Mouse (Mus musculus) limb, embryonic 12.5 days (tissue): ENCODE data around the gene Itk. TPM values are rescaled to one million over a fixed set of nuclear protein-coding genes. Genes with fewer than 3 reads are reported as not detected.

ENCODE experiments used
- ATAC-seq: fragments of 200-750 bp; cut with Nextera tagmentation; 2 replicates; pipeline ENCODE4 v1.8.0; 2017; ENCODE audit warnings: low read depth, moderate TSS enrichment; ENCODE audit not compliant: insufficient number of reproducible peaks, insufficient read depth, low FRiP score, low TSS enrichment
- H3K27ac ChIP-seq: fragments of 300-500 bp; sonication (generic); 2 replicates; pipeline ENCODE4 v1.5.1; 2016; ENCODE audit warnings: mild to moderate bottlenecking, moderate library complexity
- H3K27me3 ChIP-seq: fragments of 300-500 bp; sonication (generic); 2 replicates; pipeline ENCODE4 v1.6.1; 2016; ENCODE audit warnings: mild to moderate bottlenecking, moderate library complexity
- H3K36me3 ChIP-seq: fragments of 300-500 bp; sonication (generic); 2 replicates; pipeline ENCODE4 v1.6.1; 2016; ENCODE audit warnings: mild to moderate bottlenecking, moderate library complexity
- H3K4me1 ChIP-seq: fragments of 300-500 bp; sonication (generic); replicated peaks from 2 replicates; pipeline ENCODE4 v1.6.1; 2016
- H3K4me2 ChIP-seq: fragments of 300-500 bp; sonication (generic); 2 replicates; pipeline ENCODE4 v1.6.1; 2016; ENCODE audit warnings: mild to moderate bottlenecking, moderate library complexity
- H3K4me3 ChIP-seq: fragments of 300-500 bp; sonication (generic); replicated peaks from 2 replicates; pipeline ENCODE4 v1.5.1; 2016; ENCODE audit warnings: mild to moderate bottlenecking
- H3K9ac ChIP-seq: fragments of 300-500 bp; sonication (generic); replicated peaks from 2 replicates; pipeline ENCODE4 v1.6.1; 2016; ENCODE audit warnings: mild to moderate bottlenecking, moderate library complexity
- H3K9me3 ChIP-seq: fragments of 300-500 bp; sonication (generic); 2 replicates; pipeline ENCODE4 v1.6.1; 2016; ENCODE audit warnings: mild to moderate bottlenecking, moderate library complexity
- WGBS: fragments of 180-500 bp; shearing (Covaris S2); methylation state at CpG from one replicate; pipeline ENCODE4 v1.1.7; 2016; 5-methylcytosine and 5-hydroxymethylcytosine counted together
- polyA plus RNA-seq: library from polyadenylated mRNA; unstranded; fragments of >200 nt; fragmentation: Nextera tagmentation; extraction: Ambion mirVana; gene quantifications from 2 replicates; pipeline ENCODE4 v1.2.1, GENCODE M21; 2016

Itk gene
- polyA plus RNA-seq, 1 experiment from 2014 or later = not detected

GRCm38 (mm10) chr11:46410018-46410563 is 20.8 kb upstream of the Itk start:
- no peak overlapping the region for H3K27ac ChIP-seq
- 58% methylated on average over 2 of the region's 2 CpGs for WGBS

DNA sequence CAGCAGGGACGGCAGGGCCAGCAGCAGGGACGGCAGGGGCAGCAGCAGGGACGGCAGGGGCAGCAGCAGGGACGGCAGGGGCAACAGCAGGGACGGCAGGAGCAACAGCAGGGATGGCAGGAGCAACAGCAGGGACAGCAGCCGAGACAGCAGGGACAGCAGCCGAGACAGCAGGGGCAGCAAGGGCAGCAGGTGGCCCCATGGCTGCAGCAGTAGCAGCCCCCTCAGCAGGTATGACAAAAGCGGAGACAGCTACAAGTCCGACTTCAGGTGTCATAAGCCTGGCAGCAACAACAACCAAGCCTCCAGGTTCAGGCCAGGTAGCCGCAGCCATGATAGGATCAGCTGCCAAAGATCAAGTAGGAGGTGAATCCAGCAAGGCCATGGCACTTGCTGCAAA is 17.4 kb upstream of the Itk start:
- Histone ChIP-seq H3K9me3 (no peaks in the 10 kb centered on the region), H3K9ac (no peak overlapping the region), H3K4me2 (no peak overlapping the region), H3K4me1 (peaks cover 3% of the 10 kb centered on the region; the same call in 1 of the 2 replicates), H3K27ac (no peak overlapping the region), H3K27me3 (peaks cover 10% of the 10 kb centered on the region; the same call in 1 of the 2 replicates), H3K36me3 (no peaks in the 10 kb centered on the region), H3K4me3 (no peak overlapping the region)
- no peak for ATAC-seq
- 41% methylated on average over 10 of the region's 10 CpGs for WGBS

More at GRCm38 (mm10) chr11:46410018-46410563, 20.8 kb upstream of the Itk start:
- Histone ChIP-seq H3K4me2 (no peak overlapping the region), H3K9ac (no peak overlapping the region), H3K36me3 (no peaks in the 10 kb centered on the region), H3K27me3 (peaks cover 10% of the 10 kb centered on the region; the same call in 1 of the 2 replicates), H3K4me3 (no peak overlapping the region), H3K4me1 (peaks cover 3% of the 10 kb centered on the region; the same call in 1 of the 2 replicates), H3K9me3 (no peaks in the 10 kb centered on the region)
- no peak for ATAC-seq

DNA sequence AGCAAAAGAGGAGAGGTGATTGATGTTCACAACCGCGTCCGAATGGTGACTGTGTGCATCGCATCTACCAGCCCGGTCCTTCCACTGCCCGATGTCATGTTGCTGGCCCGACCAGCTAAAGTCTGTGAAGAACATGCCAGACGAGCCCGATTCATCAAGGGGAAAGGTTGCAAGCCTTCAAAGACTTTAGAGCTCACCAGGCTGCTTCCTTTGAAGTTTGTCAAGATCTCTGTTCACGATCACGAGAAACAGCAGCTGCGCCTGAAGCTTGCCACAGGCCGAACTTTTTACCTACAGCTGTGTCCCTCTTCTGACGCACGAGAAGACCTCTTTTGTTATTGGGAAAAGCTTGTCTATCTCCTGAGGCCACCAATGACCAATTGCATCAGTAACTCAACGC is 15.7 kb upstream of the Itk start:
- Histone ChIP-seq H3K4me1 (peaks cover 1% of the 10 kb centered on the region; the same call in 1 of the 2 replicates), H3K4me2 (no peak overlapping the region), H3K27ac (no peak overlapping the region), H3K36me3 (no peaks in the 10 kb centered on the region), H3K9ac (no peak overlapping the region), H3K27me3 (peaks cover 10% of the 10 kb centered on the region; the same call in 1 of the 2 replicates), H3K9me3 (no peaks in the 10 kb centered on the region), H3K4me3 (no peak overlapping the region)
- no peak for ATAC-seq
- WGBS = 66% methylated on average over 16 of the region's 16 CpGs

- Histone ChIP-seq H3K27ac (no peak overlapping the region), H3K4me3 (no peak overlapping the region), H3K9ac (no peak overlapping the region), H3K4me2 (no peak overlapping the region), H3K4me1 (no peaks in the 10 kb centered on the region), H3K9me3 (no peaks in the 10 kb centered on the region), H3K27me3 (peaks cover 2% of the 10 kb centered on the region; the same call in 1 of the 2 replicates), H3K36me3 (no peaks in the 10 kb centered on the region)
- WGBS = 80% methylated on average over 12 of the region's 12 CpGs
- no peak for ATAC-seq
These were observed 12.2 kb upstream of the Itk start for GRCm38 (mm10) chr11:46401555-46401954.

- Histone ChIP-seq H3K9ac (no peak overlapping the region), H3K4me1 (no peaks in the 10 kb centered on the region), H3K27ac (no peak overlapping the region), H3K4me3 (no peak overlapping the region), H3K27me3 (no peaks in the 10 kb centered on the region), H3K36me3 (no peaks in the 10 kb centered on the region), H3K4me2 (no peak overlapping the region), H3K9me3 (no peaks in the 10 kb centered on the region)
- 72% methylated on average over 5 of the region's 5 CpGs for WGBS
- ATAC-seq = no peak
These were observed 9.6 kb upstream of the Itk start for GRCm38 (mm10) chr11:46398933-46399383.

GRCm38 (mm10) chr11:46398473-46398872 is 9.2 kb upstream of the Itk start:
- H3K4me1 ChIP-seq = no peaks in the 10 kb centered on the region
- H3K4me3 ChIP-seq = no peak overlapping the region
- H3K9me3 ChIP-seq = no peaks in the 10 kb centered on the region
- no peaks in the 10 kb centered on the region for H3K36me3 ChIP-seq
- ATAC-seq = no peak
- 91% methylated on average over 4 of the region's 4 CpGs for WGBS
- no peaks in the 10 kb centered on the region for H3K27me3 ChIP-seq
- no peak overlapping the region for H3K9ac ChIP-seq
- H3K27ac ChIP-seq = no peak overlapping the region
- H3K4me2 ChIP-seq = no peak overlapping the region

GRCm38 (mm10) chr11:46397900-46398299 is 8.6 kb upstream of the Itk start:
- Histone ChIP-seq H3K9me3 (no peaks in the 10 kb centered on the region), H3K4me3 (no peak overlapping the region), H3K9ac (no peak overlapping the region), H3K4me2 (no peak overlapping the region), H3K36me3 (no peaks in the 10 kb centered on the region), H3K4me1 (no peaks in the 10 kb centered on the region), H3K27me3 (no peaks in the 10 kb centered on the region), H3K27ac (no peak overlapping the region)
- WGBS = 44% methylated on average over 2 of the region's 2 CpGs
- no peak for ATAC-seq

GRCm38 (mm10) chr11:46396860-46397179 is 7.5 kb upstream of the Itk start:
- Histone ChIP-seq H3K9ac (no peak overlapping the region), H3K4me1 (no peaks in the 10 kb centered on the region), H3K36me3 (no peaks in the 10 kb centered on the region), H3K27ac (no peak overlapping the region), H3K4me2 (no peak overlapping the region), H3K27me3 (no peaks in the 10 kb centered on the region), H3K9me3 (no peaks in the 10 kb centered on the region), H3K4me3 (no peak overlapping the region)
- ATAC-seq = no peak
- WGBS = 88% methylated on average over 4 of the region's 4 CpGs

DNA sequence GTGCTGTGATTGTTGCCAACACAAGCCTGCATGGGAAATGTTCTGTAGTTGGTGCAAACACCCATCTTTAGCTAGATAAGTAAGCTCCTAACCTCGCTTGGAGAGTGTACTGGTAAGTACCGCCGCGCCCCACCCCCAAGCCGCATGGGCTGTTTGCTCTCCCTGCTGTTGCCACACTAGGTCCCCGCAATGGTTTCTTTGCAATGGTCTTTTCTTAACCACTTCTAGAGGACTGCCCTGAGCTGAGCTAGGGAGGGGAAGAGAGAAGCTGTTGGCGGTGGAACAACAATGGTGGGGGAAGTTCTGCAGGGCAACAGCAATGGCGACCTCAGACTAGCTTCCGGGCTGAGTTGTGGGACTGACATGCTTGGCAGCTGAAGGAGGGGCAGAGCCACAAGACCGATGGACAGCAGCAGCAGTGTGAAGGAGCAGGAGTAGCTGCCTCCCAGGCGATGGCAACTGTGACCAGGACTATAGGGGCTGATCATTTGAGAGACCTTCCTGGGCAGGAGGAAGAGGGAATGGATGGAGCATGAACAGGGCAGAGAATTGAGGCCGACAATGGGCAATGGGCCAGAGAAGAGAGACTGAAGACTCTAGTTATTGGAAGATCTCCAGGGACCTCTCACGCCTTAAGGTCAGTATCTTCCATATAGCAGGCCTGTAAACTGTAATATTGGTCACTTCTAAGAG is 7.0 kb upstream of the Itk start, which contains the start of gene Fam71b:
TSS of gene Fam71b (plus strand) at position 393 of the 693 bp plus-strand sequence.
- Histone ChIP-seq H3K4me1 (no peaks in the 10 kb centered on the region), H3K4me3 (no peak within 1 kb of the TSS), H3K27me3 (no peaks in the 10 kb centered on the region), H3K9me3 (no peaks in the 10 kb centered on the region), H3K4me2 (no peak within 1 kb of the TSS), H3K9ac (no peak within 1 kb of the TSS), H3K36me3 (no peaks in the 10 kb centered on the region), H3K27ac (no peak within 1 kb of the TSS)
- no peak for ATAC-seq
- WGBS = 83% methylated on average over 13 of the region's 13 CpGs

GRCm38 (mm10) chr11:46395698-46396097 is 6.4 kb upstream of the Itk start:
- no peaks in the 10 kb centered on the region for H3K4me1 ChIP-seq
- ATAC-seq = no peak
- no peaks in the 10 kb centered on the region for H3K9me3 ChIP-seq
- H3K4me2 ChIP-seq = no peak overlapping the region
- H3K9ac ChIP-seq = no peak overlapping the region
- H3K36me3 ChIP-seq = no peaks in the 10 kb centered on the region
- H3K27ac ChIP-seq = no peak overlapping the region
- 92% methylated on average over 2 of the region's 2 CpGs for WGBS
- H3K4me3 ChIP-seq = no peak overlapping the region
- no peaks in the 10 kb centered on the region for H3K27me3 ChIP-seq

GRCm38 (mm10) chr11:46395088-46395487 is 5.8 kb upstream of the Itk start:
- H3K36me3 ChIP-seq = no peaks in the 10 kb centered on the region
- no peak overlapping the region for H3K9ac ChIP-seq
- no peak overlapping the region for H3K4me2 ChIP-seq
- no peak for ATAC-seq
- no peak overlapping the region for H3K27ac ChIP-seq
- no peaks in the 10 kb centered on the region for H3K27me3 ChIP-seq
- no peak overlapping the region for H3K4me3 ChIP-seq
- no peaks in the 10 kb centered on the region for H3K9me3 ChIP-seq
- no peaks in the 10 kb centered on the region for H3K4me1 ChIP-seq
- 85% methylated on average over 2 of the region's 2 CpGs for WGBS

DNA sequence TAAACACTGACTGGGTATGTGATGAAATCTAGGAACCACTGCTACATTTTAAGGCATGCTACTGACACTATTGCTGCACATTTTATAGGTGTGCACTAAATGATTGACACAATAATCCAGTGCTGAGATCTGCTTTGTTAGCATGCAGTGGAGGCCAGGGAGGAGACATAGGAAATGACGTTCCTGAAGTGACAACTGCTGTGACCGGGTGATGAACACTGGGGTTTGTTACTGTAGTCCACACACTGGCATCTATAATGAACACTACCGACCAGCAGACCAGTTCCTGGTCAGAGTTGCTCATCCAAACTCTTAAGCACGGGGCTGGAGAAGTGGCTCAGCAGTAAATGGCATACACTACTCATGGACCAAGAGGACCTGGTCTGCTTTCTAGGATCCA is 4.1 kb upstream of the Itk start:
- no peak overlapping the region for H3K4me2 ChIP-seq
- no peaks in the 10 kb centered on the region for H3K9me3 ChIP-seq
- H3K4me3 ChIP-seq = no peak overlapping the region

More for the DNA sequence above, 4.1 kb upstream of the Itk start:
- Histone ChIP-seq H3K9ac (no peak overlapping the region), H3K27me3 (no peaks in the 10 kb centered on the region), H3K27ac (no peak overlapping the region), H3K36me3 (no peaks in the 10 kb centered on the region), H3K4me1 (no peaks in the 10 kb centered on the region)
- 78% methylated on average over 4 of the region's 4 CpGs for WGBS
- ATAC-seq = no peak
